Mouse (Mus musculus) heart, embryonic 11.5 days (tissue): Measurements from ENCODE around the gene M1ap. TPM values are rescaled to one million over a fixed set of nuclear protein-coding genes. Genes with fewer than 3 reads are reported as not detected.
A peak's percentile ranks its signal among the peaks of the same experiment; 100 is the strongest.

Experiments used
- ATAC-seq: fragments of 200-750 bp; cut with Nextera tagmentation; replicated peaks from 2 replicates; pipeline ENCODE4 v1.8.0; 2017; ENCODE audit warnings: moderate library complexity; ENCODE audit not compliant: insufficient number of reproducible peaks, low FRiP score, low TSS enrichment
- H3K27ac ChIP-seq: fragments of 300-500 bp; sonication (generic); 2 replicates; pipeline ENCODE4 v1.5.1; 2014; ENCODE audit warnings: mild to moderate bottlenecking, low read depth, low read length
- H3K27me3 ChIP-seq: fragments of 300-500 bp; sonication (generic); 2 replicates; pipeline ENCODE4 v1.6.1; 2014; ENCODE audit warnings: mild to moderate bottlenecking, low read length, mixed read lengths; ENCODE audit not compliant: control insufficient read depth, insufficient read depth
- H3K36me3 ChIP-seq: fragments of 300-500 bp; sonication (generic); 2 replicates; pipeline ENCODE4 v1.6.1; 2014; ENCODE audit warnings: mild to moderate bottlenecking, low read length, moderate library complexity, mixed read lengths; ENCODE audit not compliant: control insufficient read depth, insufficient read depth
- H3K4me1 ChIP-seq: fragments of 300-500 bp; sonication (generic); 2 replicates; pipeline ENCODE4 v1.6.1; 2014; ENCODE audit warnings: low read length; ENCODE audit not compliant: control insufficient read depth, insufficient read depth
- H3K4me2 ChIP-seq: fragments of 300-500 bp; sonication (generic); 2 replicates; pipeline ENCODE4 v1.6.1; 2014; ENCODE audit warnings: mild to moderate bottlenecking, moderate library complexity
- H3K4me3 ChIP-seq: fragments of 300-500 bp; sonication (generic); 2 replicates; pipeline ENCODE4 v1.5.1; 2014; ENCODE audit warnings: low read depth, low read length
- H3K9ac ChIP-seq: fragments of 300-500 bp; sonication (generic); 2 replicates; pipeline ENCODE4 v1.6.1; 2014; ENCODE audit warnings: mild to moderate bottlenecking, low read depth, low read length, moderate library complexity
- H3K9me3 ChIP-seq: fragments of 300-500 bp; sonication (generic); replicated peaks from 2 replicates; pipeline ENCODE4 v1.6.1; 2016; ENCODE audit warnings: low read length; ENCODE audit not compliant: control insufficient read depth
- WGBS: fragments of 180-500 bp; shearing (Covaris S2); extraction: QIAGEN DNeasy Blood & Tissue Kit; methylation state at CpG from one replicate; pipeline ENCODE4 v1.1.7; 2014; ENCODE audit not compliant: insufficient replicate concordance; 5-methylcytosine and 5-hydroxymethylcytosine counted together
- polyA plus RNA-seq: library from polyadenylated mRNA; unstranded; fragments of >200 nt; fragmentation: Nextera tagmentation; extraction: Ambion mirVana; gene quantifications from 2 replicates; pipeline ENCODE4 v1.2.1, GENCODE M21; 2014

M1ap gene
- polyA plus RNA-seq, 1 experiment from 2014 or later = 0.70 TPM

- H3K4me1 ChIP-seq = peaks cover 8% of the 10 kb centered on the region; the same call in 1 of the 2 replicates
- H3K4me3 ChIP-seq = no peak overlapping the region; the same call in 1 of the 2 replicates
- H3K9ac ChIP-seq = no peak overlapping the region; the same call in 1 of the 2 replicates
- H3K27me3 ChIP-seq = no peaks in the 10 kb centered on the region
- H3K4me2 ChIP-seq = peak overlapping the region; percentile 61
- H3K27ac ChIP-seq = peak overlapping the region; percentile 63; the same call in 1 of the 2 replicates
- ATAC-seq = 0 out of 2 replicates have a peak, but pooled peaks have one; percentile 43
- no peaks in the 10 kb centered on the region for H3K36me3 ChIP-seq
- H3K9me3 ChIP-seq = no peaks in the 10 kb centered on the region
- WGBS = 52% methylated on average over 7 of the region's 7 CpGs
These were observed 50.9 kb downstream of the M1ap start for GRCm38 (mm10) chr6:82997511-82998102.

- H3K27ac ChIP-seq = no peak overlapping the region
- no peaks in the 10 kb centered on the region for H3K9me3 ChIP-seq
- no peaks in the 10 kb centered on the region for H3K27me3 ChIP-seq
- H3K4me3 ChIP-seq = no peak overlapping the region
- peaks cover 8% of the 10 kb centered on the region; the same call in 1 of the 2 replicates for H3K4me1 ChIP-seq
- no peak overlapping the region for H3K9ac ChIP-seq
- no peak for ATAC-seq
- H3K4me2 ChIP-seq = no peak overlapping the region
- no peaks in the 10 kb centered on the region for H3K36me3 ChIP-seq
- WGBS = 70% methylated on average over 4 of the region's 4 CpGs
These were observed 51.6 kb downstream of the M1ap start for GRCm38 (mm10) chr6:82998326-82998725.

GRCm38 (mm10) chr6:82999986-83000385, 53.3 kb downstream of the M1ap start:
- ATAC-seq = no peak
- Histone ChIP-seq H3K27ac (no peak overlapping the region), H3K27me3 (no peaks in the 10 kb centered on the region), H3K4me2 (no peak overlapping the region), H3K4me3 (no peak overlapping the region), H3K4me1 (peaks cover 16% of the 10 kb centered on the region; the same call in 1 of the 2 replicates), H3K9ac (no peak overlapping the region; the same call in 1 of the 2 replicates), H3K9me3 (no peaks in the 10 kb centered on the region), H3K36me3 (no peaks in the 10 kb centered on the region)
- 48% methylated on average over 8 of the region's 8 CpGs for WGBS

GRCm38 (mm10) chr6:83003082-83003481, 56.4 kb downstream of the M1ap start:
- WGBS = 92% methylated on average over 1 of the region's 1 CpGs
- H3K27me3 ChIP-seq = no peaks in the 10 kb centered on the region
- H3K9ac ChIP-seq = no peak overlapping the region
- no peak overlapping the region for H3K4me2 ChIP-seq
- no peaks in the 10 kb centered on the region for H3K9me3 ChIP-seq
- no peak overlapping the region for H3K4me3 ChIP-seq
- no peak overlapping the region for H3K27ac ChIP-seq
- H3K4me1 ChIP-seq = peaks cover 12% of the 10 kb centered on the region
- H3K36me3 ChIP-seq = no peaks in the 10 kb centered on the region
- ATAC-seq = no peak

DNA sequence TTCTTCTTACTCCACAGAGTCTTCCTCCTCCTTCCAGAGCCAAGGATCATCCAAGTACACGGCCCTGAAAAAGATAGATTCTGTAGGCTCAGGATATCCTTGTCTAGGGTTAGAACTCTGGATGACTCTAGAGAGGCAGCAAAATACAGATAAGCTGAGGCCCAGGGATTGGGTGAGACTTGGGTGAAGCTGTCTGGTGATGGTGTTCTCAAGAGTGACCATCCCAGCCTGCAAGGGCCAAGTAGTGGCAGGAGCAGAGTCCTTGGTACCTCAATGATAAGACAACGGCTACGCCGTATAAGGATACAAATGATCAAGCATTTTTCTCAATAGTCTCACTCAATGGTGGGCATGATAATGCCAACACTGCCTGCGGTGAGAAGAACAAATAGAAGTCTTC, 57.1 kb downstream of the M1ap start:
- H3K4me3 ChIP-seq = no peak overlapping the region
- H3K4me1 ChIP-seq = peaks cover 12% of the 10 kb centered on the region
- H3K27me3 ChIP-seq = no peaks in the 10 kb centered on the region
- no peak overlapping the region for H3K9ac ChIP-seq
- no peak overlapping the region for H3K27ac ChIP-seq
- H3K36me3 ChIP-seq = no peaks in the 10 kb centered on the region
- 89% methylated on average over 5 of the region's 5 CpGs for WGBS
- H3K9me3 ChIP-seq = no peaks in the 10 kb centered on the region
- ATAC-seq = no peak
- H3K4me2 ChIP-seq = no peak overlapping the region

DNA sequence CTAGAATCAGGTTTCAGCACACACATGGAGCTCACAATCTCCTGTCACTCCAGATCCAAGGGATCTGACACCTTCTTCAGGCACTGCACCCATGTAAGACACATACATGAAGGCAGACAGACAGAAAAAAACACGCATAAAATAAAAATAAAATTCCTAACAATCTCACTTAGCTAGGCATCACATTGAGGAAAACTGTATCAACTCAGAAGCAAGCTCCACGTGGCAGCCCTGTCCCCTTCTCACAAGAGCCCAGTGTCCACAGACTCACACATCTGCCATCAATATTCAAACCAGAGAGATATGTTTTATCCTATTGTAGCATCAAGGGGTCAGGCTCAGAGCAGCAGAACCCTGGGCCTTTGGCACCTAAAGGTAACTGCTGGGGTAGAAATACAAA, 57.6 kb downstream of the M1ap start:
- ATAC-seq = no peak
- whole genome bisulfite sequencing = 69% methylated on average over 2 of the region's 2 CpGs
- Histone ChIP-seq H3K4me1 (peaks cover 12% of the 10 kb centered on the region), H3K27me3 (no peaks in the 10 kb centered on the region), H3K36me3 (no peaks in the 10 kb centered on the region), H3K27ac (peak overlapping the region; percentile 41; the same call in 1 of the 2 replicates), H3K9ac (no peak overlapping the region; the same call in 1 of the 2 replicates), H3K9me3 (no peaks in the 10 kb centered on the region), H3K4me2 (peak overlapping the region; percentile 33; the same call in 1 of the 2 replicates), H3K4me3 (no peak overlapping the region)

GRCm38 (mm10) chr6:83004872-83005271, 58.2 kb downstream of the M1ap start:
- Histone ChIP-seq H3K9ac (no peak overlapping the region), H3K4me2 (peak overlapping the region; percentile 33; the same call in 1 of the 2 replicates), H3K9me3 (no peaks in the 10 kb centered on the region), H3K4me1 (peaks cover 12% of the 10 kb centered on the region), H3K36me3 (no peaks in the 10 kb centered on the region), H3K27me3 (no peaks in the 10 kb centered on the region), H3K27ac (peak overlapping the region; percentile 41; the same call in 1 of the 2 replicates), H3K4me3 (no peak overlapping the region)
- no peak for ATAC-seq
- WGBS = 40% methylated on average over 7 of the region's 7 CpGs

DNA sequence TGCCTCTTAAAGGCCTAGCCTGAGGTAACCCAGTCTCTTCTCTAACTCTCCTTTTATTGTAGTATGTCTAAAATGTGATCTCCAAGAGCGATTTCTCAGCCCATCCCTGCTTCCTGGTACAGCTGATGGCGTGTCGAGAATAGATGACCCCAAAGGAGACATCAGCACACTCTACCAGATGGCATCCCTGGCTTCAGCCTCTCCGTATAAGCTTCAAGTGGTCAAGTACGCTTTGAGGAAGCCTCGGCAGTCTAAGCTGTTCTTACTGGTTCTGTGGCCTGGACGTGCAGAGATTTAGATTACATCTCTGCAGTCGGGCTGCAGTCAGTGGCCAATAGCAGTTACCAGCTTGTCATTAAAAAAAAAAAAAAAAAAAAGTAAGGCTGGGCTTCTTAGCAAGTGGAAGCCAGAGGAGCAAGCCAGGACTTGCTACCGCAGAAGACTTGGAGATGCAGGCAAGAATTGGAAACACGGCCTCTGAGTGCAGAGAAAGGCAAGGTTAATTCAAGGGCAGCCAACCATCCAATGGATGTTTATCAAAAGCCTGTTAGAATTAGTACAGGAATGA, 58.8 kb downstream of the M1ap start:
- peak overlapping the region; percentile 41; the same call in 1 of the 2 replicates for H3K27ac ChIP-seq
- no peak overlapping the region for H3K9ac ChIP-seq
- H3K9me3 ChIP-seq = no peaks in the 10 kb centered on the region
- no peak for ATAC-seq
- WGBS = 81% methylated on average over 10 of the region's 10 CpGs
- no peak overlapping the region for H3K4me3 ChIP-seq
- no peaks in the 10 kb centered on the region for H3K27me3 ChIP-seq
- no peaks in the 10 kb centered on the region for H3K36me3 ChIP-seq
- H3K4me1 ChIP-seq = peaks cover 14% of the 10 kb centered on the region
- no peak overlapping the region for H3K4me2 ChIP-seq
